Mouse (Mus musculus) E14TG2a.4 (cell line): ENCODE data around the gene Copg1.

Experiments
- CTCF ChIP-seq: conservative IDR thresholded peaks from 2 replicates; pipeline ENCODE4 v1.5.1; 2014; ENCODE audit warnings: low read length
- NANOG ChIP-seq: IDR thresholded peaks from 2 replicates; pipeline ENCODE4 v1.6.1; 2014; ENCODE audit warnings: borderline replicate concordance, low read length, mixed read lengths

DNA sequence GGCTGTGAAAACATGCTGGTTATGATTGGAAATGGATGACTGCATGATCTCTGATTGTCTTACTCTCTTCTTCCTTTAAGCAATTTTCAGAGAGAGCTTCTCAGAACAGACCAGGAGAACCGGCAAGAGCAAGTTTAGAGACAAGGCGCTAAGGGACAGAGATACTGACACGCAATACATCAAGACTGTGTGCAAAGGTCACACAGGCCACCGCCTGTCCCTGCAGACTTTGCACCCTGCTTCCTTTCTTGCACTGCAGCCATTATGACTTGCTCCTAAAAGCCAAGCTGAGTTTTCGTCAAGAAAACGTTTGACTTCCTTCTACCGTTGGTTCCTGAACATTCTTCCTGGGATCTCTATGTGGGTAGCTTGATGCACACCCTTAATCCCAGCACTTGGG is 12.1 kb upstream of the Copg1 start:
- TF ChIP-seq CTCF, result no peak
- no peak for TF ChIP-seq NANOG
